Mouse (Mus musculus) olfactory bulb, adult 2 months (tissue): ENCODE data around the gene Ralgapa2. TPM values are rescaled to one million over a fixed set of nuclear protein-coding genes. Genes with fewer than 3 reads are reported as not detected.

Source experiments
- H3K27ac ChIP-seq: fragments of 200-500 bp; 2 replicates; pipeline ENCODE4 v1.5.1; 2012; ENCODE audit warnings: low read depth, low read length; ENCODE audit not compliant: insufficient read depth
- H3K4me1 ChIP-seq: fragments of 200-500 bp; 2 replicates; pipeline ENCODE4 v1.6.1; 2012; ENCODE audit warnings: low read length; ENCODE audit not compliant: control insufficient read depth, insufficient read depth
- H3K4me3 ChIP-seq: fragments of 200-500 bp; 2 replicates; pipeline ENCODE4 v1.5.1; 2012; ENCODE audit warnings: mild to moderate bottlenecking, low read depth, low read length, moderate library complexity; ENCODE audit not compliant: insufficient read depth
- CTCF ChIP-seq: fragments of 200-500 bp; IDR thresholded peaks from 2 replicates; pipeline ENCODE4 v1.5.1; 2012; ENCODE audit warnings: low read depth, mild to moderate bottlenecking, low read length, moderate library complexity; ENCODE audit not compliant: insufficient read depth
- POLR2A ChIP-seq: fragments of 200-500 bp; IDR thresholded peaks from 2 replicates; pipeline ENCODE4 v1.6.1; 2012; ENCODE audit warnings: mild to moderate bottlenecking, low read depth, low read length, moderate library complexity; ENCODE audit not compliant: insufficient read depth
- WGBS: fragments of 180-500 bp; shearing (Covaris S2); methylation state at CpG from one replicate; pipeline ENCODE4 v1.1.7; 2018; 5-methylcytosine and 5-hydroxymethylcytosine counted together
- polyA plus RNA-seq: library from polyadenylated mRNA; stranded (reverse); fragments of >200 nt; gene quantifications from 2 replicates; pipeline ENCODE4 v1.2.4, GENCODE M21; 2012; ENCODE audit warnings: low replicate concordance; ENCODE audit not compliant: missing spikeins, insufficient read depth, insufficient read length

The Ralgapa2 gene
- polyA plus RNA-seq, 1 experiment: not detected

GRCm38 (mm10) chr2:146423710-146424301 lies 88.3 kb downstream of the Ralgapa2 start:
- Histone ChIP-seq H3K27ac (no peak overlapping the region), H3K4me3 (no peak overlapping the region), H3K4me1 (no peaks in the 10 kb centered on the region)
- WGBS: 89% methylated on average over 4 of the region's 4 CpGs
- TF ChIP-seq CTCF (no peak), POLR2A (no peak)

DNA sequence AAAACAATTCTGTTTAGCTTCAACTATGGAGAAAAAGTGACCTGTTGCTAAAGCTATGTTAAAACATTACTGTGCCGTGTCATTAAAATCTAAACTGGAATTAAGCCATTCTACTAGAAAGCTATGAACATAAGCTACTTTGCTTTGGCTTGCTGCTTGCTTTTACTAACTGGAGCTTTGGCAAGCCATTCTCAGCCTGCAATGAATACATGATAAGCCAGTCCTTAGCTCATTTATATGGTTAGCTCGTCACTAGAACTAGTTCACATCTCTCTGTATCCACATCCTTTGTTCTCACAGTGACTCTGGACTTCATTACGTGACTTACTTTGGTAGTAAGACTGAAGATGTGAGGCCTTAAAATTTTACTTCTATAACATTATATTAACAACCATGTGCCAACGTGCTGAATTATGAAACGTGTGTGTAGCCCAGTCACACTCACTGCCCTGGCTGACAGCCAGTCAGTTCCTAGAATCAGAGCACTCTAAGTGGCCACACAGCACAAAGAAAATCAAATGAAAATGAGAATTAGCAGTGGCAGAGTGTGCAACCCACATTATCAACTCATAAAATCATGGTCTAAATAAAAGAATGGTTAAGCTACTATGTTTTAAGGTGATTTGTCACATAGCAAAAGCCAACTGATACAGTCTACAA lies 89.0 kb downstream of the Ralgapa2 start:
- Histone ChIP-seq H3K4me3 (no peak overlapping the region), H3K27ac (no peak overlapping the region), H3K4me1 (no peaks in the 10 kb centered on the region)
- no peak for TF ChIP-seq CTCF
- TF ChIP-seq POLR2A: no peak
- WGBS: 65% methylated on average over 5 of the region's 5 CpGs

GRCm38 (mm10) chr2:146416283-146416682 lies 95.9 kb downstream of the Ralgapa2 start:
- Histone ChIP-seq H3K4me3 (no peak overlapping the region), H3K4me1 (no peaks in the 10 kb centered on the region), H3K27ac (no peak overlapping the region)
- no peak for TF ChIP-seq CTCF
- TF ChIP-seq POLR2A: no peak
- 86% methylated on average over 2 of the region's 2 CpGs for WGBS

GRCm38 (mm10) chr2:146414484-146415291 lies 97.5 kb downstream of the Ralgapa2 start:
- TF ChIP-seq CTCF: peak; percentile 33; the same call in 1 of the 2 replicates
- TF ChIP-seq POLR2A: no peak
- H3K4me3 ChIP-seq: no peak overlapping the region
- no peak overlapping the region for H3K27ac ChIP-seq
- 23% methylated on average over 8 of the region's 8 CpGs for WGBS
- no peaks in the 10 kb centered on the region for H3K4me1 ChIP-seq

- WGBS: 88% methylated on average over 9 of the region's 9 CpGs
- Histone ChIP-seq H3K4me3 (no peak overlapping the region), H3K27ac (no peak overlapping the region), H3K4me1 (no peaks in the 10 kb centered on the region)
- TF ChIP-seq CTCF: no peak
- no peak for TF ChIP-seq POLR2A
Measured at GRCm38 (mm10) chr2:146412733-146413132, 99.4 kb downstream of the Ralgapa2 start.

DNA sequence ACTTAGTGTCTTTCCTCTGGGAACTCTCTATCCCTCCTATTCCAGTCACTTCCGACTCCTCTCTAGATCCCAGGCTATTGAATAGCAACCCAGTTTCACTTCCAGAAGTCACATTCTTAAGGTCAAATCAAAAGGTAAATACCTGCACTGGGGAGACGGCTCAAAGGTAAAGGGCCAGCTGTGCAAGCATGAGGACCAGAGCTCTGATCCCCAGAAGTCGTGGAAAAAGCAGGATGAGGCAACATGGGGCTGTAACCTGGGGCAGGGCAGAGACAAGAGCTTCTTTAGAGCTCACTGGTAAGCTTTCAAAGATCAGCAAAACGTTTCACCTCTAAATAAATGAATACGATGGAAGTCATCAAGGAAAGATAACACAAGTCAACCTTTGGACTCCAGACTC lies 100.2 kb downstream of the Ralgapa2 start:
- H3K4me3 ChIP-seq: no peak overlapping the region
- TF ChIP-seq CTCF (no peak), POLR2A (no peak)
- no peaks in the 10 kb centered on the region for H3K4me1 ChIP-seq
- H3K27ac ChIP-seq: no peak overlapping the region
- 90% methylated on average over 5 of the region's 5 CpGs for WGBS

DNA sequence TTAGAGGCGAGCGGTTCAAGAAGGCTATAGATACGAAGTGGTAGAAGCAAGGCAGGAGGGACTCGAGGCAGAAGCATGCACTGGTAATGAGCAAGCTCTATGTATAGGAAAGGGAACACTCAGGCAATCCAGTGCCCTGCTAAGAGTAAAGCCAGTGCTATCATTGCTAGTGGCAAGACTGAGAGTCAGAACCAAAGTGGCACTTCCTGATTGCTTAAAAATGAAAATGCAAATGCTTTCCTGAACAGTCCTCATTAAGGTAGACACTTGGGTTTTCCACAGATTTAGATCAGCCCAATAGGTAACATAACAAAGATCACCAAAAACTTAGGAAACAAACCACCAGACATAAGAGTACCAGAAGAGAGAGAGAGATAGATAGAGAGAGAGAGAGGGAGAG lies 105.1 kb downstream of the Ralgapa2 start:
- TF ChIP-seq CTCF (no peak), POLR2A (no peak)
- WGBS: 91% methylated on average over 4 of the region's 4 CpGs
- Histone ChIP-seq H3K4me3 (no peak overlapping the region), H3K4me1 (no peaks in the 10 kb centered on the region), H3K27ac (no peak overlapping the region)

- no peak overlapping the region for H3K4me3 ChIP-seq
- no peak overlapping the region for H3K27ac ChIP-seq
- no peaks in the 10 kb centered on the region for H3K4me1 ChIP-seq
- no peak for TF ChIP-seq POLR2A
- TF ChIP-seq CTCF: no peak
Measured at GRCm38 (mm10) chr2:146401588-146401987, 110.6 kb downstream of the Ralgapa2 start.

- WGBS: 77% methylated on average over 2 of the region's 2 CpGs
- Histone ChIP-seq H3K27ac (no peak overlapping the region), H3K4me1 (no peaks in the 10 kb centered on the region), H3K4me3 (no peak overlapping the region)
- no peak for TF ChIP-seq CTCF
- TF ChIP-seq POLR2A: no peak
Measured at GRCm38 (mm10) chr2:146400738-146401137, 111.4 kb downstream of the Ralgapa2 start.
